Mouse (Mus musculus) megakaryocyte-erythroid progenitor cell, adult 5-6 weeks (primary cell): ENCODE results near the gene Ass1. TPM values are rescaled to one million over a fixed set of nuclear protein-coding genes. Genes with fewer than 3 reads are reported as not detected.
"Not testable (repeated sequence)": the region's sequence is repeated elsewhere in the genome, so short reads cannot be mapped to it uniquely, and the experiment has no call there.

ENCODE experiments used
- ATAC-seq: replicated peaks from 2 replicates; pipeline ENCODE4 v1.8.0; 2016; ENCODE audit warnings: mild to moderate bottlenecking, inconsistent platforms; ENCODE audit not compliant: severe bottlenecking, poor library complexity, low FRiP score, low TSS enrichment
- total RNA-seq, 2 experiments: library from RNA; stranded (forward) in 1 of 2; stranded (reverse) in 1 of 2; fragments of 200-1000, 215-1000 nt in 1 of 2; fragments of >200 nt in 1 of 2; fragmentation: Nextera tagmentation in 1 of 2; gene quantifications; 2 replicates each; pipeline ENCODE4 v1.2.3; 2014 to 2017

Ass1 gene
- total RNA-seq, 2 experiments from 2014 or later = 63.2 to 108 TPM

GRCm38 (mm10) chr2:31508851-31509250 is 38.8 kb downstream of the Ass1 start:
- ATAC-seq = no peak

GRCm38 (mm10) chr2:31511316-31511715 is 41.3 kb downstream of the Ass1 start:
- no peak for ATAC-seq

GRCm38 (mm10) chr2:31516557-31516956 is 46.5 kb downstream of the Ass1 start:
- no peak for ATAC-seq

- ATAC-seq = no peak
These were observed 51.9 kb downstream of the Ass1 start for GRCm38 (mm10) chr2:31521800-31522335.

GRCm38 (mm10) chr2:31524641-31525040 is 54.6 kb downstream of the Ass1 start:
- no peak for ATAC-seq

- no peak for ATAC-seq
These were observed 55.8 kb downstream of the Ass1 start for GRCm38 (mm10) chr2:31525778-31526177.

GRCm38 (mm10) chr2:31530201-31530600 is 60.2 kb downstream of the Ass1 start:
- no peak for ATAC-seq

GRCm38 (mm10) chr2:31537054-31537453 is 67.0 kb downstream of the Ass1 start:
- ATAC-seq = no peak

GRCm38 (mm10) chr2:31538745-31539144 is 68.7 kb downstream of the Ass1 start:
- no peak for ATAC-seq

- ATAC-seq = no peak
These were observed 71.6 kb downstream of the Ass1 start for GRCm38 (mm10) chr2:31541581-31541980.

- ATAC-seq = no peak
These were observed 77.7 kb downstream of the Ass1 start for GRCm38 (mm10) chr2:31547726-31548125.

GRCm38 (mm10) chr2:31550503-31550902 is 80.5 kb downstream of the Ass1 start:
- ATAC-seq = no peak; the same call in 1 of the 2 replicates

- ATAC-seq = not testable (repeated sequence)
These were observed 81.3 kb downstream of the Ass1 start for GRCm38 (mm10) chr2:31551351-31551750.

- ATAC-seq = no peak
These were observed 82.0 kb downstream of the Ass1 start for GRCm38 (mm10) chr2:31551971-31552370.

GRCm38 (mm10) chr2:31554619-31555018 is 84.6 kb downstream of the Ass1 start:
- no peak for ATAC-seq

Other genes with a start within 250 kb of the Ass1 start
- gene Ncs1, start 224.4 kb upstream of the Ass1 start, total RNA-seq (2014; fragmentation: Nextera tagmentation) = 1.5 and 1.7 TPM in 2 replicates
- 0.99 and 1.6 TPM in 2 replicates for gene Ncs1, start 224.4 kb upstream of the Ass1 start, total RNA-seq (2017)
- 0.85 TPM in 1 of 2 replicates, not detected in the other for gene Hmcn2, start 155.8 kb upstream of the Ass1 start, total RNA-seq (2014; fragmentation: Nextera tagmentation)
- not detected in 2 replicates for gene Hmcn2, start 155.8 kb upstream of the Ass1 start, total RNA-seq (2017)
- 48.4 and 61.8 TPM in 2 replicates for gene Fubp3, start 102.4 kb downstream of the Ass1 start, total RNA-seq (2014; fragmentation: Nextera tagmentation)
- gene Fubp3, start 102.4 kb downstream of the Ass1 start, total RNA-seq (2017) = 29.8 and 76.8 TPM in 2 replicates
- gene Prdm12, start 169.8 kb downstream of the Ass1 start, total RNA-seq (2014; fragmentation: Nextera tagmentation) = not detected in 2 replicates
- gene Prdm12, start 169.8 kb downstream of the Ass1 start, total RNA-seq (2017) = not detected in 2 replicates
- 89.1 and 94.6 TPM in 2 replicates for gene Exosc2, start 200.5 kb downstream of the Ass1 start, total RNA-seq (2014; fragmentation: Nextera tagmentation)
- 115 and 151 TPM in 2 replicates for gene Exosc2, start 200.5 kb downstream of the Ass1 start, total RNA-seq (2017)
- 40.2 and 40.4 TPM in 2 replicates for gene Abl1, start 218.2 kb downstream of the Ass1 start, total RNA-seq (2014; fragmentation: Nextera tagmentation)
- gene Abl1, start 218.2 kb downstream of the Ass1 start, total RNA-seq (2017) = 20.9 and 22.9 TPM in 2 replicates